Mouse (Mus musculus): ENCODE data around the gene D130043K22Rik.

- no peak for TF ChIP-seq GATA1 (IDR thresholded peaks at IDR 0.05; ENCODE audit: low read length)
- no peak for TF ChIP-seq TAL1 (IDR thresholded peaks at IDR 0.05; ENCODE audit: low read length)
Measured at GRCm38 (mm10) chr13:24943303-24943702, 98.4 kb downstream of the D130043K22Rik start.

All from erythroblast, embryonic 14.5 days (primary cell).